Mouse (Mus musculus): Measurements from ENCODE around the gene Ackr3. TPM values are rescaled to one million over a fixed set of nuclear protein-coding genes. Genes with fewer than 3 reads are reported as not detected.

Ackr3 gene
- polyA plus RNA-seq, 1 experiment = 84.8 TPM

- Histone ChIP-seq H3K4me1 (ENCODE audit: control insufficient read depth, insufficient read depth, insufficient read length) (no peaks in the 10 kb centered on the region), H3K27ac (ENCODE audit: insufficient read depth, low read length) (no peak overlapping the region), H3K36me3 (ENCODE audit: control insufficient read depth, insufficient read depth, low read length) (no peaks in the 10 kb centered on the region), H3K27me3 (ENCODE audit: control insufficient read depth, insufficient read depth, low read length) (no peaks in the 10 kb centered on the region), H3K4me3 (ENCODE audit: extremely low read depth, insufficient read depth, insufficient read length) (no peak overlapping the region)
- TF ChIP-seq CTCF (IDR thresholded peaks at IDR 0.05; ENCODE audit: extremely low read depth, insufficient read depth, insufficient read length, insufficient replicate concordance) (no peak), POLR2A (IDR thresholded peaks at IDR 0.05; ENCODE audit: low read depth, low read length) (no peak)
- DNase-seq (ENCODE audit: low read depth in 1 of 2, low spot score in 2 of 2) = no peak
- 83% methylated on average over 8 of the region's 8 CpGs for WGBS
Measured at GRCm38 (mm10) chr1:90247756-90248541, 44.2 kb downstream of the Ackr3 start.

GRCm38 (mm10) chr1:90248966-90249735 lies 45.4 kb downstream of the Ackr3 start:
- no peak for DNase-seq (ENCODE audit: low read depth in 1 of 2, low spot score in 2 of 2)
- 79% methylated on average over 9 of the region's 9 CpGs for WGBS
- Histone ChIP-seq H3K27me3 (ENCODE audit: control insufficient read depth, insufficient read depth, low read length) (no peaks in the 10 kb centered on the region), H3K36me3 (ENCODE audit: control insufficient read depth, insufficient read depth, low read length) (no peaks in the 10 kb centered on the region), H3K4me3 (ENCODE audit: extremely low read depth, insufficient read depth, insufficient read length) (no peak overlapping the region), H3K27ac (ENCODE audit: insufficient read depth, low read length) (no peak overlapping the region), H3K4me1 (ENCODE audit: control insufficient read depth, insufficient read depth, insufficient read length) (no peaks in the 10 kb centered on the region)
- no peak for TF ChIP-seq CTCF (IDR thresholded peaks at IDR 0.05; ENCODE audit: extremely low read depth, insufficient read depth, insufficient read length, insufficient replicate concordance)
- no peak for TF ChIP-seq POLR2A (IDR thresholded peaks at IDR 0.05; ENCODE audit: low read depth, low read length)

- TF ChIP-seq CTCF (IDR thresholded peaks at IDR 0.05; ENCODE audit: extremely low read depth, insufficient read depth, insufficient read length, insufficient replicate concordance) (no peak), POLR2A (IDR thresholded peaks at IDR 0.05; ENCODE audit: low read depth, low read length) (no peak)
- no peak overlapping the region for H3K27ac ChIP-seq (ENCODE audit: insufficient read depth, low read length)
- no peak for DNase-seq (ENCODE audit: low read depth in 1 of 2, low spot score in 2 of 2)
- H3K4me1 ChIP-seq (ENCODE audit: control insufficient read depth, insufficient read depth, insufficient read length) = no peaks in the 10 kb centered on the region
- 82% methylated on average over 6 of the region's 6 CpGs for whole genome bisulfite sequencing
- no peak overlapping the region for H3K4me3 ChIP-seq (ENCODE audit: extremely low read depth, insufficient read depth, insufficient read length)
- H3K27me3 ChIP-seq (ENCODE audit: control insufficient read depth, insufficient read depth, low read length) = no peaks in the 10 kb centered on the region
- no peaks in the 10 kb centered on the region for H3K36me3 ChIP-seq (ENCODE audit: control insufficient read depth, insufficient read depth, low read length)
Measured at GRCm38 (mm10) chr1:90250419-90250818, 46.6 kb downstream of the Ackr3 start.

GRCm38 (mm10) chr1:90251156-90251555 lies 47.4 kb downstream of the Ackr3 start:
- Histone ChIP-seq H3K4me1 (ENCODE audit: control insufficient read depth, insufficient read depth, insufficient read length) (no peaks in the 10 kb centered on the region), H3K36me3 (ENCODE audit: control insufficient read depth, insufficient read depth, low read length) (no peaks in the 10 kb centered on the region), H3K4me3 (ENCODE audit: extremely low read depth, insufficient read depth, insufficient read length) (no peak overlapping the region), H3K27me3 (ENCODE audit: control insufficient read depth, insufficient read depth, low read length) (no peaks in the 10 kb centered on the region), H3K27ac (ENCODE audit: insufficient read depth, low read length) (no peak overlapping the region)
- DNase-seq (ENCODE audit: low read depth in 1 of 2, low spot score in 2 of 2) = no peak
- 81% methylated on average over 3 of the region's 3 CpGs for WGBS
- no peak for TF ChIP-seq CTCF (IDR thresholded peaks at IDR 0.05; ENCODE audit: extremely low read depth, insufficient read depth, insufficient read length, insufficient replicate concordance)
- no peak for TF ChIP-seq POLR2A (IDR thresholded peaks at IDR 0.05; ENCODE audit: low read depth, low read length)

- 76% methylated on average over 10 of the region's 10 CpGs for WGBS
- H3K4me1 ChIP-seq (ENCODE audit: control insufficient read depth, insufficient read depth, insufficient read length) = no peaks in the 10 kb centered on the region
- no peak overlapping the region for H3K27ac ChIP-seq (ENCODE audit: insufficient read depth, low read length)
- H3K27me3 ChIP-seq (ENCODE audit: control insufficient read depth, insufficient read depth, low read length) = no peaks in the 10 kb centered on the region
- no peak for DNase-seq (ENCODE audit: low read depth in 1 of 2, low spot score in 2 of 2)
- no peak overlapping the region for H3K4me3 ChIP-seq (ENCODE audit: extremely low read depth, insufficient read depth, insufficient read length)
- no peak for TF ChIP-seq CTCF (IDR thresholded peaks at IDR 0.05; ENCODE audit: extremely low read depth, insufficient read depth, insufficient read length, insufficient replicate concordance)
- no peak for TF ChIP-seq POLR2A (IDR thresholded peaks at IDR 0.05; ENCODE audit: low read depth, low read length)
- H3K36me3 ChIP-seq (ENCODE audit: control insufficient read depth, insufficient read depth, low read length) = no peaks in the 10 kb centered on the region
Measured at GRCm38 (mm10) chr1:90253465-90253864, 49.7 kb downstream of the Ackr3 start.

GRCm38 (mm10) chr1:90258253-90258887 lies 54.6 kb downstream of the Ackr3 start:
- no peak for DNase-seq (ENCODE audit: low read depth in 1 of 2, low spot score in 2 of 2)
- H3K36me3 ChIP-seq (ENCODE audit: control insufficient read depth, insufficient read depth, low read length) = no peaks in the 10 kb centered on the region

More at GRCm38 (mm10) chr1:90258253-90258887, 54.6 kb downstream of the Ackr3 start:
- H3K4me1 ChIP-seq (ENCODE audit: control insufficient read depth, insufficient read depth, insufficient read length) = no peaks in the 10 kb centered on the region
- TF ChIP-seq CTCF (IDR thresholded peaks at IDR 0.05; ENCODE audit: extremely low read depth, insufficient read depth, insufficient read length, insufficient replicate concordance) = no peak
- no peak for TF ChIP-seq POLR2A (IDR thresholded peaks at IDR 0.05; ENCODE audit: low read depth, low read length)
- no peaks in the 10 kb centered on the region for H3K27me3 ChIP-seq (ENCODE audit: control insufficient read depth, insufficient read depth, low read length)
- 88% methylated on average over 11 of the region's 11 CpGs for WGBS
- H3K4me3 ChIP-seq (ENCODE audit: extremely low read depth, insufficient read depth, insufficient read length) = no peak overlapping the region
- no peak overlapping the region for H3K27ac ChIP-seq (ENCODE audit: insufficient read depth, low read length)
